Comparison of ENCODE assay signal across 24 mouse cellular contexts in the genomic region with DNA sequence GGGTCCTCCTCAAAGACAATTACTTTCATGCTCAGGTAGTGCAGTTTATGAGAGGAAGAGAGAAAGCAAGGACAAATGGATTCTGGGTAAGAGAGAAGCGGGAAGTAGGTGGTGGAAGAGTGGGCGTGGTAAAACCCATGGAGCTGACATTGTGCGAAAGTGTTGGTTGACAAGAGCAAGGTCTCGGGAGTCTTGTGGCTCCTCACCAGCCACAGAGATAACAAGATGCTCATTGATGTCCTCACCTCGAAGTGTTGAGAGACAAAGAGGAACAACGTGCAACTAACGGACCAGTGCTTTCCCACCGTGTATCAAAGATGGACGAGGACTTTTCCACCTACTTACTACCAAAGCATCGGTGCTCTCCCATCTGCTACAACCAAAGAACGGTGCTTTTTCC. TPM values are rescaled to one million over a fixed set of nuclear protein-coding genes. Genes with fewer than 3 reads are reported as not detected.
DNase-seq lines count a peak whose midpoint lies in the region; ATAC-seq and TF ChIP-seq lines count a peak whose summit lies in the region.
"Had no signal": no experiment of that assay in that cellular context is flagged by ENCODE, and none has a peak within 500 bp of the region (broad histone marks: within the 10 kb centered on the region; RNA-seq: fewer than 3 reads in every experiment).

No protein-coding gene starts in this region.

- H3K27ac ChIP-seq in MEL (ENCODE audit: control insufficient read depth, low read depth, low read length), result no peak overlapping the region
- H3K27ac ChIP-seq in heart, embryonic 15.5 days, result no peak overlapping the region
- H3K27ac ChIP-seq: embryonic facial prominence, embryonic 15.5 days; forebrain, embryonic 12.5 days; heart, embryonic 13.5 days had no signal

- no peak for TF ChIP-seq RAD21 in MEL (IDR thresholded peaks at IDR 0.05; ENCODE audit: low read depth, low read length)

- H3K4me3 ChIP-seq in MEL (ENCODE audit: control insufficient read depth in 1 of 2, insufficient read depth in 1 of 2, low read depth in 2 of 2, low read length in 2 of 2), result no peak overlapping the region
- no peak overlapping the region for H3K4me3 ChIP-seq in heart, embryonic 15.5 days
- H3K4me3 ChIP-seq: embryonic facial prominence, embryonic 15.5 days; erythroblast, embryonic 14.5 days; forebrain, embryonic 12.5 days; heart, embryonic 13.5 days had no signal

- H3K79me2 ChIP-seq in MEL (ENCODE audit: control insufficient read depth, insufficient read depth, low read length, poor library complexity), result no peaks in the 10 kb centered on the region

- TF ChIP-seq POLR2A in MEL (IDR thresholded peaks at IDR 0.05; ENCODE audit: control insufficient read depth in 1 of 2, insufficient read depth in 1 of 2, low read depth in 1 of 2, low read length in 2 of 2, poor library complexity in 1 of 2), result no peak

- no peaks in the 10 kb centered on the region for H3K9me3 ChIP-seq in MEL (replicated peaks; ENCODE audit: insufficient read depth, low read length)
- H3K9me3 ChIP-seq in heart, embryonic 15.5 days (replicated peaks), result no peaks in the 10 kb centered on the region
- H3K9me3 ChIP-seq: embryonic facial prominence, embryonic 15.5 days; forebrain, embryonic 12.5 days; G1E; heart, embryonic 13.5 days had no signal

- TF ChIP-seq EP300 in MEL (IDR thresholded peaks at IDR 0.05; ENCODE audit: low read depth in 1 of 2, low read length in 2 of 2), result no peak

- DNase-seq in heart, adult 11 months, result peak; percentile 89
- no peak for DNase-seq in heart, postnatal 25 days (ENCODE audit: low spot score)
- peak; percentile 27 for DNase-seq in MEL (ENCODE audit: low read depth, low spot score)
- DNase-seq in heart, postnatal 14 days, result peak; percentile 2
- DNase-seq in ovary, postnatal 36 days (ENCODE audit: low spot score), result no peak
- no peak for DNase-seq in layer of hippocampus, adult 18-20 months (ENCODE audit: low spot score in 2 of 2)
- DNase-seq: adrenal gland, postnatal 10 days; B cell, adult 2 months; cerebellum, adult 11 months; cerebellum, adult 8-10 months; cerebellum, postnatal 14 days; embryo, embryonic 11 days; gastrocnemius, postnatal 10 days had no signal

- no peak overlapping the region for H3K9ac ChIP-seq in MEL (ENCODE audit: control insufficient read depth, low read depth, low read length, poor library complexity, severe bottlenecking)
- H3K9ac ChIP-seq in heart, embryonic 15.5 days, result no peak overlapping the region
- H3K9ac ChIP-seq: embryonic facial prominence, embryonic 15.5 days; forebrain, embryonic 12.5 days; heart, embryonic 13.5 days had no signal

- peaks cover 0 to 10% of the 10 kb centered on the region in 2 experiments; a peak in 2 of 4 replicates for H3K36me3 ChIP-seq in MEL (ENCODE audit: control insufficient read depth in 1 of 2, insufficient read depth in 2 of 2, low read length in 2 of 2)
- H3K36me3 ChIP-seq in heart, embryonic 15.5 days, result no peaks in the 10 kb centered on the region
- H3K36me3 ChIP-seq: embryonic facial prominence, embryonic 15.5 days; forebrain, embryonic 12.5 days; G1E; heart, embryonic 13.5 days had no signal

- intact Hi-C loops in heart, postnatal 25 days (cut with DNase I), result no loop called here
- intact Hi-C loops in heart, postnatal 14 days (cut with DNase I), result no loop called here

- WGBS in heart, embryonic 15.5 days, result 37% methylated on average over 11 of the region's 11 CpGs

- no peak for TF ChIP-seq CTCF in MEL (IDR thresholded peaks at IDR 0.05 in 2 of 3, conservative IDR thresholded peaks at IDR 0.05 in 1 of 3; ENCODE audit: control insufficient read depth in 1 of 3, insufficient read depth in 1 of 3, low read depth in 2 of 3, low read length in 3 of 3, poor library complexity in 1 of 3, severe bottlenecking in 1 of 3)

- H3K4me1 ChIP-seq in MEL (ENCODE audit: control insufficient read depth in 1 of 2, insufficient read depth in 2 of 2, low read length in 2 of 2), result peaks cover 8 to 9% of the 10 kb centered on the region in 2 experiments
- H3K4me1 ChIP-seq in heart, embryonic 15.5 days (replicated peaks), result no peaks in the 10 kb centered on the region; the same call in 1 of the 2 replicates
- H3K4me1 ChIP-seq: embryonic facial prominence, embryonic 15.5 days; forebrain, embryonic 12.5 days had no signal

- no peak overlapping the region for H3K4me2 ChIP-seq in heart, embryonic 15.5 days
- H3K4me2 ChIP-seq: embryonic facial prominence, embryonic 15.5 days; forebrain, embryonic 12.5 days; heart, embryonic 13.5 days had no signal

- peak; percentile 75; the same call in 1 of the 2 replicates for ATAC-seq in heart, embryonic 15.5 days (replicated peaks; ENCODE audit: insufficient number of reproducible peaks, insufficient read depth, low FRiP score, low read depth)
- ATAC-seq: CD4-positive, CD25-positive, alpha-beta regulatory T cell, adult 4 months; forebrain, embryonic 16.5 days; hindbrain, embryonic 16.5 days; inflammation-experienced regulatory T-cells, adult 6 months; intestine, postnatal 0 days had no signal

- no peaks in the 10 kb centered on the region for H3K27me3 ChIP-seq in MEL (ENCODE audit: control insufficient read depth in 1 of 2, insufficient read depth in 2 of 2, low read length in 2 of 2)
- no peaks in the 10 kb centered on the region for H3K27me3 ChIP-seq in heart, embryonic 15.5 days
- H3K27me3 ChIP-seq: embryonic facial prominence, embryonic 15.5 days; forebrain, embryonic 12.5 days; heart, embryonic 13.5 days had no signal

TF ChIP-seq in MEL, 35 proteins besides CTCF, POLR2A, EP300 and RAD21:
- no peak for TF ChIP-seq UBTF (IDR thresholded peaks at IDR 0.05; ENCODE audit: borderline replicate concordance, insufficient read depth, low read depth, low read length)
- no peak for TF ChIP-seq MEF2A (IDR thresholded peaks at IDR 0.05; ENCODE audit: extremely low read depth, insufficient replicate concordance, low read depth, low read length, poor library complexity, severe bottlenecking)
- TF ChIP-seq MAFK (IDR thresholded peaks at IDR 0.05; ENCODE audit: borderline replicate concordance, low read depth, low read length), result no peak
- TF ChIP-seq ZKSCAN1 (IDR thresholded peaks at IDR 0.05; ENCODE audit: low read depth, low read length), result no peak
- TF ChIP-seq MYC (IDR thresholded peaks at IDR 0.05; ENCODE audit: low read depth, low read length), result no peak
- no peak for TF ChIP-seq MAX (IDR thresholded peaks at IDR 0.05; ENCODE audit: low read length)
- no peak for TF ChIP-seq KAT2A (conservative IDR thresholded peaks at IDR 0.05; ENCODE audit: low read depth, low read length)
- TF ChIP-seq ZMIZ1 (IDR thresholded peaks at IDR 0.05; ENCODE audit: low read depth, low read length), result no peak
- TF ChIP-seq NRF1 (IDR thresholded peaks at IDR 0.05; ENCODE audit: insufficient read depth, low read depth, low read length, poor library complexity, severe bottlenecking), result no peak
- no peak for TF ChIP-seq TBP (IDR thresholded peaks at IDR 0.05; ENCODE audit: low read depth, low read length)
- no peak for TF ChIP-seq POLR2AphosphoS2 (IDR thresholded peaks at IDR 0.05; ENCODE audit: low read length)
- no peak for TF ChIP-seq BHLHE40 (IDR thresholded peaks at IDR 0.05; ENCODE audit: borderline replicate concordance, low read depth, low read length)
- TF ChIP-seq CHD2 (IDR thresholded peaks at IDR 0.05; ENCODE audit: low read length), result no peak
- TF ChIP-seq MXI1 (IDR thresholded peaks at IDR 0.05; ENCODE audit: low read depth, low read length), result no peak
- TF ChIP-seq E2F4 (IDR thresholded peaks at IDR 0.05; ENCODE audit: borderline replicate concordance, low read depth, low read length), result no peak
- no peak for TF ChIP-seq ZNF384 (IDR thresholded peaks at IDR 0.05; ENCODE audit: low read depth, low read length)

RNA-seq across cellular contexts. Expression of a gene that starts 40.8 kb away (rescaled TPM):
- 1 to 10 TPM; 4.3 to 4.6 TPM for total RNA-seq in heart, postnatal 25 days (2021)
- 12.0 and 12.4 TPM in 2 replicates for total RNA-seq in MEL (2012; rRNA removed)
- 10 to 100 TPM in 1 of 2 experiments, not detected in 1; 16.2 TPM for polyA plus RNA-seq in MEL (2012; ENCODE audit: insufficient read depth in 1 of 2, insufficient read length in 2 of 2, low read depth in 1 of 2, low replicate concordance in 2 of 2, missing spikeins in 1 of 2)
- 20.6 and 22.7 TPM in 2 replicates for polyA plus RNA-seq in heart, embryonic 15.5 days (2015; fragmentation: Nextera tagmentation; extraction: Ambion mirVana)
- total RNA-seq in heart, postnatal 14 days (2021), result 1 to 10 TPM; 5.3 to 5.9 TPM
- total RNA-seq in layer of hippocampus, adult 18-20 months (2021), result 10 to 100 TPM; 11.6 to 13.9 TPM

Comparison
In these comparisons a context has a peak if more than half of its experiments do, and no peak if none do; other contexts are left out.
1. DNase-seq: peak in heart, adult 11 months (single experiment), MEL (single experiment) and heart, postnatal 14 days (2 of 2); none in heart, postnatal 25 days (single experiment), ovary, postnatal 36 days (single experiment) and layer of hippocampus, adult 18-20 months (0 of 2).